Comparison of ENCODE assay signal across 9 mouse cellular contexts in genomic region chr5:113014111-113014807, GRCm38 (mm10). TPM values are rescaled to one million over a fixed set of nuclear protein-coding genes. Genes with fewer than 3 reads are reported as not detected.
A peak's percentile ranks its signal among the peaks of the same experiment; 100 is the strongest.
DNase-seq lines count a peak whose midpoint lies in the region; ATAC-seq and TF ChIP-seq lines count a peak whose summit lies in the region.
"Had no signal": no experiment of that assay in that cellular context is flagged by ENCODE, and none has a peak within 500 bp of the region (broad histone marks: within the 10 kb centered on the region; RNA-seq: fewer than 3 reads in every experiment).

No protein-coding gene starts in this region.

- H3K27me3 ChIP-seq in E14TG2a.4 (ENCODE audit: insufficient read depth, low read length), result peaks cover 57% of the 10 kb centered on the region
- no peaks in the 10 kb centered on the region for H3K27me3 ChIP-seq in forebrain, embryonic 15.5 days
- H3K27me3 ChIP-seq in limb, embryonic 12.5 days, result peaks cover 20% of the 10 kb centered on the region; the same call in 1 of the 2 replicates
- H3K27me3 ChIP-seq in stomach, embryonic 14.5 days (ENCODE audit: control insufficient read depth, insufficient read depth, low read length), result no peaks in the 10 kb centered on the region

- H3K4me3 ChIP-seq in E14TG2a.4 (replicated peaks; ENCODE audit: low read length), result peak overlapping the region; percentile 78
- peak overlapping the region; percentile 66 for H3K4me3 ChIP-seq in forebrain, embryonic 15.5 days
- H3K4me3 ChIP-seq in limb, embryonic 12.5 days (replicated peaks), result peak overlapping the region; percentile 60
- peak overlapping the region; percentile 58 for H3K4me3 ChIP-seq in stomach, embryonic 14.5 days (ENCODE audit: low read depth, low read length)

- H3K4me2 ChIP-seq in forebrain, embryonic 15.5 days (replicated peaks), result peak overlapping the region; percentile 70
- H3K4me2 ChIP-seq in limb, embryonic 12.5 days, result peak overlapping the region; percentile 73
- H3K4me2 ChIP-seq in stomach, embryonic 14.5 days (replicated peaks; ENCODE audit: low read depth, low read length), result peak overlapping the region; percentile 60

- H3K36me3 ChIP-seq in E14TG2a.4 (ENCODE audit: insufficient read depth, low read length), result no peaks in the 10 kb centered on the region
- no peaks in the 10 kb centered on the region for H3K36me3 ChIP-seq in forebrain, embryonic 15.5 days
- H3K36me3 ChIP-seq in limb, embryonic 12.5 days, result 0 out of 2 replicates have a peak, but pooled peaks cover 4% of the 10 kb centered on the region
- H3K36me3 ChIP-seq in stomach, embryonic 14.5 days (ENCODE audit: control insufficient read depth, insufficient read depth, low read length), result no peaks in the 10 kb centered on the region

- WGBS in forebrain, embryonic 15.5 days, result 55% methylated on average over 16 of the region's 16 CpGs
- 57% methylated on average over 16 of the region's 16 CpGs for WGBS in limb, embryonic 12.5 days
- WGBS in stomach, embryonic 14.5 days, result 47% methylated on average over 16 of the region's 16 CpGs

- no peaks in the 10 kb centered on the region for H3K9me3 ChIP-seq in E14TG2a.4 (ENCODE audit: low read length)
- no peaks in the 10 kb centered on the region for H3K9me3 ChIP-seq in forebrain, embryonic 15.5 days
- H3K9me3 ChIP-seq in limb, embryonic 12.5 days, result no peaks in the 10 kb centered on the region
- H3K9me3 ChIP-seq in stomach, embryonic 14.5 days (ENCODE audit: control insufficient read depth, low read depth, low read length), result no peaks in the 10 kb centered on the region

- no peak for TF ChIP-seq CTCF in E14TG2a.4 (conservative IDR thresholded peaks at IDR 0.05; ENCODE audit: low read length)

- H3K4me1 ChIP-seq in E14TG2a.4 (replicated peaks; ENCODE audit: low read depth, low read length), result peaks cover 28% of the 10 kb centered on the region
- peaks cover 22% of the 10 kb centered on the region for H3K4me1 ChIP-seq in forebrain, embryonic 15.5 days
- peaks cover 19% of the 10 kb centered on the region for H3K4me1 ChIP-seq in limb, embryonic 12.5 days (replicated peaks)
- peaks cover 17% of the 10 kb centered on the region; the same call in 1 of the 2 replicates for H3K4me1 ChIP-seq in stomach, embryonic 14.5 days (ENCODE audit: control insufficient read depth, insufficient read depth, low read length)

- H3K27ac ChIP-seq in forebrain, embryonic 15.5 days (replicated peaks), result no peak overlapping the region
- H3K27ac ChIP-seq in limb, embryonic 12.5 days, result no peak overlapping the region
- H3K27ac ChIP-seq in stomach, embryonic 14.5 days (ENCODE audit: low read length), result no peak overlapping the region

- no peak for ATAC-seq in forebrain, embryonic 15.5 days (replicated peaks)
- no peak for ATAC-seq in limb, embryonic 12.5 days (ENCODE audit: insufficient number of reproducible peaks, insufficient read depth, low FRiP score, low TSS enrichment, low read depth)
- ATAC-seq in stomach, embryonic 14.5 days (ENCODE audit: insufficient number of reproducible peaks, insufficient read depth, low FRiP score, low read depth), result no peak

- peak; percentile 18 for DNase-seq in embryo, embryonic 10.5 days (ENCODE audit: low spot score)
- no peak for DNase-seq in embryo, embryonic 10 days (ENCODE audit: low spot score)
- DNase-seq in thymus, postnatal 36 days, result no peak
- no peak for DNase-seq in frontal cortex, postnatal 25 days (ENCODE audit: low spot score in 2 of 2)

- H3K9ac ChIP-seq in forebrain, embryonic 15.5 days (replicated peaks), result peak overlapping the region; percentile 69; the same call in 1 of the 2 replicates
- peak overlapping the region; percentile 78 for H3K9ac ChIP-seq in limb, embryonic 12.5 days (replicated peaks)
- peak overlapping the region; percentile 60 for H3K9ac ChIP-seq in stomach, embryonic 14.5 days (replicated peaks; ENCODE audit: low read depth, low read length)

RNA-seq across cellular contexts. Expression of gene Grk3, which starts 1.3 kb away (rescaled TPM):
- 15.4 and 16.5 TPM in 2 replicates for polyA plus RNA-seq in forebrain, embryonic 15.5 days (2015; fragmentation: Nextera tagmentation; extraction: Ambion mirVana)
- 12.3 and 13.3 TPM in 2 replicates for polyA plus RNA-seq in limb, embryonic 12.5 days (2016; fragmentation: Nextera tagmentation; extraction: Ambion mirVana)
- polyA plus RNA-seq in stomach, embryonic 14.5 days (2014; fragmentation: Nextera tagmentation; extraction: Ambion mirVana), result 15.5 and 18.2 TPM in 2 replicates
- polyA plus RNA-seq: C2C12 had no signal

RNA-seq across cellular contexts. Expression of gene Crybb2, which starts 55.7 kb away (rescaled TPM):
- polyA plus RNA-seq in forebrain, embryonic 15.5 days (2015; fragmentation: Nextera tagmentation; extraction: Ambion mirVana), result not detected in 2 replicates
- not detected in 2 replicates for polyA plus RNA-seq in limb, embryonic 12.5 days (2016; fragmentation: Nextera tagmentation; extraction: Ambion mirVana)
- polyA plus RNA-seq in stomach, embryonic 14.5 days (2014; fragmentation: Nextera tagmentation; extraction: Ambion mirVana), result not detected in 2 replicates
- polyA plus RNA-seq: C2C12 had no signal
